Mouse (Mus musculus): Measurements from ENCODE around the gene Clgn. TPM values are rescaled to one million over a fixed set of nuclear protein-coding genes. Genes with fewer than 3 reads are reported as not detected.

Gene Clgn
- total RNA-seq (2014; fragmentation: Nextera tagmentation) (not detected in 2 replicates), total RNA-seq (2017) (not detected in 2 replicates)

DNA sequence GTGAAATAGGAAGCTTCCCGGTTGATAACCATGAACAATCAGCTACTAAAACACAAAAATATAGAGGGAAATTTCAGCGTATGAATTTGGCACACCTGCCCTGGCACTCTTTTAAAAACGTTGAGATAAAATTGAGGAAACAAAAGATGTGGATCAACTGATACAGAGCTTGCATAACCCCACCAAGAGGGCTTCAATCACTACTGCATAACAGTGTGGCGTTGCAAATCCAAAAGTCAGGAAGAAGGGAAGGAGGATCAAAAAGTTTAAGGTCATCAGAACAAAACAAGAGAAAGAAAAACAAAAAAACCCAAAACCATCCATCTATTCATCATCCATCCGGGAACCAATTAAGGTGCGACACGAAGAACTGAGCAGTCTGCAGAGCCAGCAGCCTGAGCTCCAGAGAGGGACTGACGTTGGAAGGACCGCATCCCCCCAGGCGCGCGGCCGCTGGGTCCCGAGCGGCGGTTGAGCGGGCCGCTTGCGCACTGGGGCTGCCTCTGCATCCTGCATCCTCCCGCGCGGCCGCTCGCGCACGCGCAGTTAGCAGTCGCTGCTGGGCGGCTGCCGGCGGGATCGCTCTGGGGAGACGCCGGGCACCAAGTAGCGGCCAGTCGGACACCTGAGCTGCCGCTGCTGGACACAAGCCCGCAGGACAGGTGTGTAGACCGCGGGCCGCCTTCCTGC, at the start of gene Clgn:
Clgn (plus strand) TSS at position 552 of the 690 bp plus-strand sequence.
- ATAC-seq (replicated peaks; ENCODE audit: poor library complexity, severe bottlenecking), result peak; percentile 80

DNA sequence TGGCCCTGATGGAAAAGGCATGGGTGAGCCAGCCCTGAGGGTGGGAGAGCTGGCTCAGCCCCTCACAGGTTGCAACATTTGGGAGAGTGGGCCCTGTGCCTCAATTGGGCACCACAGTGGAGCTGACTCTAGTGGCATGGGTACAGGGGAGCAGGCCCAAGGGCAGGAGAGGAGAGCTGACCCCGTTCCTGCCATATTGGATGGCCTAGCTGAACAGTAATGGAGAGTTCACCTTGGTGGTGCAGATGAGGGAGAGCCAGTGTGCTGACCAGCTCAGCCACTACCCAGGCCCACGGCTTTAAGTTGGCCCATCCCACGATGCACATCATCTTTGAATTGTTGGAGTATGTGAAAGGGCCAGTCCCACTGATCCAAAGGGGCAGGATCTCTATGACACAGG, 47.6 kb upstream of the Clgn start:
- ATAC-seq (replicated peaks; ENCODE audit: poor library complexity, severe bottlenecking), result no peak

DNA sequence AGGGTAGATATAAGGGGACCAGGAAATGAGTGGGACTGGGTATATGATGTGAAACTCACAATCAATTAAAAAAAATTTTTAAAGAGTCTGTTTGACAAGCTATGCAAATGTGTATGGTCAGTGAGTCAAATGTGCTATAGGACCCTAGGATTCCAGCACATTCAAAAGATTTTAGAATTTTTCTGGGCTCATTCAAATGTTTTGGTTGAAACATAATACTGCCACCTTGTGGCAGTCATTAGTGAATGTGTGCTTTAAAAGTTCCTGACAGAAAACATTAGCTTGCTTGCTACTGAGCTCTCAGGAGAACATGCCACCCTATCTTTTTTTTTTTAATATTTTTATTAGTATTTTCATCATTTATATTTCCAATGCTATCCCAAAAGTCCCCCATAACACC, 47.0 kb upstream of the Clgn start:
- ATAC-seq (replicated peaks; ENCODE audit: poor library complexity, severe bottlenecking), result no peak

DNA sequence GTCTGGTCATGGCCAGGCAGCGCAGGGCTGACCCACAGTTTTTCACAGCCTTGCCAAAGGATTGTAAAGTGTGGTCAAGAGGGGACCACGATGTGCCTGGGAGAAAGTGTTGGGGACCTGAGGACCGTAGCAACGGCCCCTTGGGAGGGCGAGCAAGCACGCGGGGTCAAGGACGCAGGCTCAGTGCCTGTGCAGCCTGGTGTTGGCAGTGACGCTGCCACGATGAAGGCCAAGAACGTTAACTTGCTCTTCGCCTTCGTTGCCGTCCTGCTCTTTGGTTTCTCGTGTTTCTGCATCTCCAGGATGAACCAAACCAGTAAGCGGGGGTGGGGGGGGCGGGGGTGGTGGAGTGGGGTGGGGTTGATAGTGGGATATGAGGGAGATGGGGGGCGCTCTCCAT, 41.4 kb upstream of the Clgn start, which contains the start of gene Mgat4d:
Mgat4d (plus strand) TSS at position 209 of the 400 bp plus-strand sequence.
- no peak for ATAC-seq (replicated peaks; ENCODE audit: poor library complexity, severe bottlenecking)

DNA sequence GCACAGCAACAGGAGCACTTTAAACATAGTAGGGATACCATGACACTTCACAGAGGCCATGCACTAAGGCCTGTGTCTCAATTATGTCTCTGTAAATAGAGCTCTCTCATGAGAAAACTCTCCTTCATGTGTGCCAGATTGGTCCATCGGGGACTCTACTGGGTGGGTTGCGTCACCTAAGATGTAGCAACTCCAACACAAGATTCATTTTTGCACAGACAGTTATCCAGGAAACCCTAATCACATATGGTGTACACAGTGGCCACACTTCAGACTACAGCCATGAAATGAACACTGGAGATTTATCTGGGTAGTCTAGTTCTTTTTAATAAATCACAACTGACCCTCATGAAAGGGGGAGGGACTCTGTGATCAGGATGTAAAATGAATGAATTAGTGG, 38.4 kb upstream of the Clgn start:
- peak; percentile 73 for ATAC-seq (replicated peaks; ENCODE audit: poor library complexity, severe bottlenecking)

DNA sequence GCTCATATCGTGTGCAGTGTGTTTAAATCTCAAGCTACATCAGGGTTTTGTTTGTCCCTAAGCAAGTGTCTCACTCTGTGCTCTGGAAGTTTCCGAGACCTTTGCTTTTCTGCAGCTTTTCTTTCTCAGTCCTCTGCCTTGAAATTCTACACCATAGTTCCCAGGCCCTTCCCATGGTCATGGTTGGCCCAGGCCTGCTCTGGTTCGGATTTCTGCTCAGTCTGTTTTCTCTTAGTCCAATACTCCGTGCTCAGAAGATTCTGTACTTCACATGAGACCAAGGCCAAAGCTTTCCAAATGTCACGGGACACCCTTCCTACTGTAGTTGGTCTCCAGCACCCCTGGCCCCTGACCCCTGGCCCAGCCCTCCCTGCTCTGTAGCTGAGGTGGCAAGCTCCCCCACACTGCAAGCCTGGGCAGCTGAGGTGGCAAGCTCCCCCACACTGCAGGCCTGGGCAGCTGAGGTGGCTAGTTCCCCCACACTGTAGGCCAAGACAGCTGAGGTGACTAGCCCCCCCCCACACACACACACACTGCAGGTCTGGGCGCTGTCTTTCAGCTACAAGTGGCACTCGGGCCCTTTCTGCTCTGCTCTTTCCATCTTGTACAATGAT, 26.4 kb upstream of the Clgn start:
- no peak for ATAC-seq (replicated peaks; ENCODE audit: poor library complexity, severe bottlenecking)

DNA sequence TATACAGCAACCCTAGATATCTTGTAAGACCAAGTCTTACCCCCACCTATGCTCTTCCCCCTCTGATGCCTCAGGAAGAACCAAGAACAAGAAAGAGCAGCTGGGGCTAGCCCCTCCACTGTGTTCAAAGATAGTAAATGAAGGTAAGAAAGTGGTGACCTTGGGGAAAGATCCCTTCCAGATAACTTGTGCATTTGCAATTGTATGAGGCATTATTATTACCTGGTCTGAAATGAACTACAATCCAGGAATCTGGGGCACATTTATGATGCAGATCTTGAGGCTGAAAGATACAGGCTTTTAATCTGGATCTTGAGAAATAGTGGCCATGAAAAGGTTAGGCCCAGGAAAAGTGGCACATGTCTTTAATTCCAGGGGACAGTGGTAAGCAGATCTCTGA, 12.4 kb upstream of the Clgn start:
- no peak for ATAC-seq (replicated peaks; ENCODE audit: poor library complexity, severe bottlenecking)

DNA sequence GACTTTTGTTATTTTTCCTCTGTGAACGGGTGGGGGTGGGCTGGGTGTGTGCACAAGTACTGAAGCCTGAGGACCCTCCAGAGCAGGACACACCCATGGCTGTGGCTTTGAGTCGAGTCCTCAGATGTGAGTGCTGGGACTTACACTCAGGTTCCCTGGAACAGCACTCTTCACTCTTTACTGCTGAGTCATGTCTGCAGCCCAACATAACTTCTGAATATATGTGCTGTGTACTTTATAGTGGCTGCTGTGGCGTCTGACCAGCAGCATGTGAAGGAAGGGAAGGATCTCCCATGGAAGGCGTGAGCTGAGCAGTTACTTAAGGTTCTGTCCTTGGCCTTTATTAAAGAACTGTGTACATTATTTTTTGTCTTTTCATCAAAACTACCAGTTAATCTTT, 9.5 kb upstream of the Clgn start:
- ATAC-seq (replicated peaks; ENCODE audit: poor library complexity, severe bottlenecking), result no peak

DNA sequence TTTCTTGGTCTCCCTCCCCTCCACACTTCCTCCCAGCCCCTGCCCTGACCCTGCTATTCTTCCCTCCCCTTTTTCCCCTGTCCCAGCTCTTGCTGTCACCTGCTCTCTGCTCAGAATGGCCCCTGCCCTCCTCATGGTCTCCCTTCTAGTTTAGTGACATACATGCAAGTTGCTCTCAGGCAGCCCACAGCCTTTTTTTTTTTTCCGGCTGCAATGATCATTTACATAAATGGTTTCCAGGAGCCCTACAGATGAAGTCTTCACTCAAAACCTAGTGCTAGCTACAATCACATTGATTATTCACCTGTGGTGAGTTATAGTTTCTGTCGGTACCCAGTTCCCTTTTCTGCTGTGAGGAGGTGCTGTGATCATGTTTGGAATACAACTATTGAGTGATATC, 8.7 kb upstream of the Clgn start:
- ATAC-seq (replicated peaks; ENCODE audit: poor library complexity, severe bottlenecking), result no peak

DNA sequence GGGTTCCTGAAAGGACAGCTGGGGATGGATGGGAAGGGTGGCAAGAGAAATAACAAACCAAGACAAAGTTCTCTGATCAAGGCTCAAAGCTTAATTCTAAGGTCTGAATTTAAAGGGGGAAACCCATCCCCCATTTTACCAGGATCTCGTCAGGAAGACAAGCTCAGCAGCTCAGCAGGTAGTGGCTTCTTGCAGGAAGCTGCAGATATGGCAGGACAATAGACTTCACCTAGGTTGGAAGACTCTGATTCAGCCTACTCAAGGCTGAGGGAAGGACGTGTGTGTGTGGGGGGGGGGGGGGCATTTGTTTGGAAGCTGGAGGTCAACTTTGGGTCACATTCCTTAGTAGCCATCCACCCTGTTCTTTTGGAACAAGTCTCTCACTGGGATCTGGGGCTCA, 6.8 kb upstream of the Clgn start:
- no peak for ATAC-seq (replicated peaks; ENCODE audit: poor library complexity, severe bottlenecking)

DNA sequence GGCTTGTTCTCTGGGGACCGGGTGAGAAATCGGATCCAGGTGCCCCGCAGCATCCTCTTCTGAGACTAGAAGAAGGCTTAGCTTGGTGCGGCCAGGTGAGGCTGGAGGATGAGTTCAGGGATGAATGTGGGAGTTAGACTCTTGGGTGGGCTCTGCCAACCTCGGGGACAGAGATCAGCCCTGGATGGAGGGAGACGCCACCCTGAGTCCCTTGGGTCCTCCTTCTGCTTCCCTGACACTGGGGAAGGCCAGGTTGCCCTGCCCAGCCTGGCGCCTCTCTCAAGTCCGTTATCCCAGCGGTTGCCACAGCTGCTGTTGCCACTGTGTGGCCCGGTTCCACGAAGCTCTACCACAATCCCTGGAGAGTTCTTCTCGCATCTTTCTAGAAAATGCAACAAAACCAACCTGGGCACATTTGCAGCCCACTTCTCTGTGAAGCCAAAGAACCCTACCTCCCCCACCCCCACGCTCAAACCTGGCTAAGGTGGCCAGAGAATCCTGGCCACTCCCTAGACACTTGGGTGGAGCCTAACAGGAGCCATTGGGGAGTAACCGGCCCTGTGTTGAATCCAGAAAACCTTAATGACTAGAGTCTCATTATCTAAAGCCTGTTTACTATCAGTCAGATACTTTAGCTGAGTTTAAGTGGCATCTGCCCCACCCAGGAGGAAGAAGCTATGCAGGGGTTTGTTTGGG, 487 bp downstream of the Clgn start:
- 0 out of 2 replicates have a peak, but pooled peaks have one; percentile 14 for ATAC-seq (replicated peaks; ENCODE audit: poor library complexity, severe bottlenecking)

DNA sequence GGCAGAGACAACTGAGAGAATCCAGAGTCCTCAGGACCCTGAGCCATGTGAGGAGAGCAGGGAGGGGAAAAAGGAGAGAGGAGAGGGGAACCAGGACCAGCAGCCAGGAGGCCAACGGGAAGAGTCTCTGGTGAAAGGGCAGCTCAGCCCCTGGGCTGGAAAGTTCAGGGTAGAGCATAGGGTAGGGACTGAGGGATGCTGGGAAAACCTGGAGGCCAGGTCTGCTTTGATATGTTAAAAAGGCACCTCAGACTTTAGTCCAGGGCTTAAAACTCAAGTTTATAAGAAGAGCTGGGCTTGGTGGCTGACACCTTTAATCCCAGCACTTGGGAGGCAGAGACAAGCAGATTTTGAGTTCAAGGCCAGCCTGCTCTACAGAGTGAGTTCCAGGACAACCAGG, 2.9 kb downstream of the Clgn start:
- no peak for ATAC-seq (replicated peaks; ENCODE audit: poor library complexity, severe bottlenecking)

DNA sequence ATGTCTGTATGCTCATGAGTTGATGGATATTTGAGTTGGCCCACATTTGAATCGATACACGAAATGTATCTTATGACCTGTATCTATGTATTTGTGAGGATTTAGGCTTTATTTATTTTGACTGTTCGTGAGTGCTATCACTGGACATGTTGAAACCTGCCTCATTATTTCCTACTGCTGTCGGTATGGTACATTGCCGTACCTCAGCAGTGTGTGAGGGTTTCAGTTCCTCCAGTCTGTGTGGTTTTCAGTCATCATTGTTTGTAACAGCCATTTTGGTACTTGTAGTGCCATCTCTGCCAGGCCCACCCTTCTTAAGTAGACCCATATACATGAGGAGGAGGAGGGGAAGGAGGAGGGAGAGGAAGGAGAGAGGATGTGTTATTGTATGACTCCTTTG, 4.7 kb downstream of the Clgn start:
- no peak for ATAC-seq (replicated peaks; ENCODE audit: poor library complexity, severe bottlenecking)

DNA sequence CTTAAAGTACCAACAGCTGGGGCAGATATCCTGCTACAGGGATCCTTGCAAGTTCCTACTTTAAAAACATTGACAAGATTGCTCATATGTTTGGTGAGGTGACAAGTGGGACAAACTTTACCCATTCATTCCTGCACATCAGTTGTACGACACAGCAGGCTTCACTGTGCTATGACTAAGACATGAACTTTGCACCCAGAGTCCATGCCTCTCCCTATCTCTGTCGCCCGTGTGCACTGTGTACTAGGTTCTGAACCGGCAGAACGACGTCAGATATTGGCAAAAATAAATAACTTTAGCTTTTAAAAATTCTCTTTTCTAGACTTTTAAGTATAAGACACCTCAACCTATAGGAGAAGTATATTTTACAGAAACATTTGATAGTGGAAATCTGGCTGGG, 7.0 kb downstream of the Clgn start:
- ATAC-seq (replicated peaks; ENCODE audit: poor library complexity, severe bottlenecking), result no peak

DNA sequence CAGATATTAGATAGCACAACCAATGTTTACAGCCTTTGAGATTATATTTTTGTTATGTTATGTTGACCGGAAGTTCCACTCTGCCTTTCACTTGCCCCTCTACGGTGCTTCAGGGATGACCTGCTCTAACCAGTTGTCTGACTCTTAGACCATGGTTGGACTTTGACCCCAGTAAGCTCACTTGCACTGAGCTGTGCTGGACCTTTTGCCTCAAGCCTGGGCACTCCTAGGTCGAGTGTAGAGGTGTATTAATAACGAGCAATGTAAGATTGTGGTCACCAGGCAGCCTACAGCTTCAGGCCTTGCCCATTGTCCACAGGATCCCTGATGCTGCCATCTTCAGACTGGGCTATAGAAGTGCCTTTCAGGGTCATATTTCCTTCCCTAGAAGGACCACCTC, 8.1 kb downstream of the Clgn start:
- ATAC-seq (replicated peaks; ENCODE audit: poor library complexity, severe bottlenecking), result no peak

DNA sequence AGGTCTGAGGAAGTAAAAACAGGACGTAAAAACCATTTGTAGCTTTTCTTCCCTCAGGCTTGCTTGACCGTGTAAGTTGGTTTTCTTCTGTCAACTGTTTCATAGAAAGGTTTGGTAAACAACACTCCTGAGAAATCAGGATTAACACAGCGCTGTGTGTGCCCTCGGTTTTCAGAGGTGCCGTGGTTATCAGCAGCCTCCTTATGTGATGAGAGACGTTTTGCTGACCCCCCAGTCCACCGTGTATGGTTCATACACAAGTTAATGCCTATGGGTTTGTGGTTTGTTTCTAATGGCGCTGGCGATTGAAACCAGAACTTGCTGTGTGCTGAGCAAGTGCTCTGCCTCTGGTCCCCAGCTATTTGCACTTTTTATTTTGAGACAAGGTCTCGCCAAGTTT, 15.9 kb downstream of the Clgn start:
- ATAC-seq (replicated peaks; ENCODE audit: poor library complexity, severe bottlenecking), result no peak

DNA sequence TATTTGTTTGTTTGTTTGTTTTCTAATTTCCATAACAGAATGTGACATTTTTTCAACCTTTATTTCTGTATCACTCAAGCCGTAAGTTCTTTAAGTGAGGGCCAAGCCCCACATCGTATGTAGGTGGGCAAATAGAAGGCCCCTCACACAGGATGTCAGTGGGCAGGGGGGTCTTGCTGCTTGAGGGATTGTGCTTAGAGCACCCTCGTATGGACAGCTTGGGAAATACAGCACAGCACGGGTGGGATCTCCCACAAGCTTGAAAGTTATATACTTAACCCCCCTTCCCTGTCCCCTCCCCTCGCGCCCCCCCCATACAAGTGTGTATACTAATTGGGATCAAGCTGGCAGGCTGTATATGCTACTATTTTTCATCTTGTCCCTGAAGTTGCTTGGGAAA, 17.2 kb downstream of the Clgn start:
- no peak for ATAC-seq (replicated peaks; ENCODE audit: poor library complexity, severe bottlenecking)

DNA sequence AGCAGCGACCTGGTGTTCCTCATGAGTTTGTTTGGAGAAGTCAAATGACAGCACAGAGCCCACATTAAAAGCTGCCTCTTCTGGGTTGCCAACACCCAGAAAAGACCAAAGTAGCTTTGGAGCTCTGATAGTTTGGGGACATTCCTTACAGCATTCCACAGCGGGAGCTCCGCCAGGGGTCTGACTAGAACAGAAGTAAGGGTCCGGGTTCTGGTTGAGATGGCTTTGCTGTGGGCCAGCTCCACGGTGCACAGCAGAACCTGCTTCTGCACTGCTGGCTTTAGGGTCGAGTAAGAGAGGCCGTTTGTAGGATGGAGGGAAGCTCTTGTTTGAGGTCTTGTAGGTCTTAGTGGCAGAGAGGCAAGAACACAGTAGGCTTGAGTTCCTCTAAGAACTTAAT, 18.8 kb downstream of the Clgn start:
- ATAC-seq (replicated peaks; ENCODE audit: poor library complexity, severe bottlenecking), result no peak

DNA sequence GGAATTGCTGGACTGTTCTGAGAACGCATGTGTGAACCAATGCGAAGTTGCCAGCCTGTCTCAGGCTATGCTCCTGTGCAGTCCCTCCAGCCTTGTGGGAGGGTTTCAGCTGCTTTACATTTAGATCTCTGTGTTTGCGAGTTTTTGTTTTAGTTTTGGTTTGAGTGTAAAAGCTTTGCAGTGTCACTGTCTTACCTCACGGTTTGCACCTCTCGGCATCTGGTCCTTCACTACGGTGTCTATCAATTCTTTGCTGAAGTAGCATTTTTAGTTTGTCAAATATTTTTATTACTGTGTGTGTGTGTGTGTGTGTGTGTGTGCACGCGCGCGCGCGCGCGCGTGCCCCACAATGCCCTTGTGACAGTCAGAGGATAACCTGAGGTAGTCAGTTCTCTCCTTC, 27.2 kb downstream of the Clgn start:
- ATAC-seq (replicated peaks; ENCODE audit: poor library complexity, severe bottlenecking), result no peak

DNA sequence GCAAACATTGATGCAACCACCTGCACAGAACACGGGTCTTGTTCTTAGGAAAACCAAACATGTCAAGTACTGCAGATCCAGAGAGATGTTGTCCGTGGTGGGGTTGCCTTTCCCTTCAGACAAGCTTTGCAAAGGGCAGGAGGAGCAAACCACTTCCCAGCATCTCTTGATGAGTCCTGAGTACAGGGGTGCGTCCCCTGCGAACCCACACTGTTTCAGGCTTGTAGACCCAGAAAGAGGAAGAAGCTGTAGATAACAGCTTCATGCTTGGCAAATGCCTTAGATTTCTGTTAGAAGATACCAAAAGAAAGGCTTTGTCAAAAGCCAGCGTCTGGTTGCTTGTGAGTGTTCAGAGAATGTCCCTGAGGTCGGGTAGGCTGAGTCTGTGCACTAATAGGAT, 28.3 kb downstream of the Clgn start:
- ATAC-seq (replicated peaks; ENCODE audit: poor library complexity, severe bottlenecking), result peak; percentile 42

DNA sequence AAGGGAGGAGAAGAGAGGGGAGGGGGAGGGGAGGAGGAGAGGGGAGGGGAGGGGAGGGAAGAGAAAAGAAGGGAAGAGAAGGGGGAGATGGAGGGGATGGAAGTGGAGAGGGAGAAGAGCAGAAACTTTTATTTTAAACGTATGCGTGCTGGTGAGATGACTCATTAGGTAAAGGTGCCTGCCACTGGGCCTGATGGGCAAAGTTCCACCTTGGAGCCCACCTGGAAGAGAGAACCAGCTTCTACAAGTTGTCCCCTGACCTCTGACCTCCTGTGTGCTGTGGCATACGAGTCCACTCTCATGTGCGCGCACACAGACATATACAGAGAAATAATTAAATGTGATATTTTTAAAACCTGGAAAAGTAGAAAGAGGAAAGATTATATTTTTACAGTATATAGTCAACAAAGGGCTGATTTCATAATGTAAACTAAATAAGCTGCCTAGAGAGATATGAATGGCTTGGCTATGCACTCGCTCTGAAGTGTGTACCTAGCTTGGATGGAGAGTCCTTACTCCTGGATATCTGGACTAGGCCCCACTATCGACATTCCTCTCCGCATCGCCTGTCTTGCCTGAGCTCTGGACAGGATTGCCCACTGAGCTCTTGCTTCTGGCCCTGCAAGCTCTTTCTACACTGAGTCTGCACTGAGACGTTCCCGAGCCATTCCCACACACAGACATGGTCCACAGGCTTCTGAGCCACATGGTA, 29.3 kb downstream of the Clgn start:
- no peak for ATAC-seq (replicated peaks; ENCODE audit: poor library complexity, severe bottlenecking)
